Mouse (Mus musculus) ES-E14 (cell line): ENCODE results near the gene Ccdc110. TPM values are rescaled to one million over a fixed set of nuclear protein-coding genes. Genes with fewer than 3 reads are reported as not detected.

ENCODE experiments used
- DNase-seq: peaks from one replicate; pipeline ENCODE4 v3.0.0-alpha.2; 2013; ENCODE audit warnings: low read depth, low spot score
- H3K27ac ChIP-seq: 2 replicates; pipeline ENCODE4 v1.5.1; 2012; ENCODE audit warnings: low read depth, mild to moderate bottlenecking, low read length, moderate library complexity, mixed read lengths; ENCODE audit not compliant: poor library complexity, insufficient read depth, severe bottlenecking
- H3K36me3 ChIP-seq: 2 replicates; pipeline ENCODE4 v1.6.1; 2012; ENCODE audit warnings: mild to moderate bottlenecking, low read length, moderate library complexity, mixed read lengths; ENCODE audit not compliant: control insufficient read depth, poor library complexity, insufficient read depth, severe bottlenecking
- H3K4me1 ChIP-seq, 2 experiments: fragments of 150-350 bp in 1 of 2; sonication (generic) in 1 of 2; 2 replicates each; pipeline ENCODE4 v1.6.1; 2012; ENCODE audit warnings: low read length in 2 of 2, mild to moderate bottlenecking in 1 of 2, mixed read lengths in 1 of 2; ENCODE audit not compliant: control insufficient read depth in 2 of 2, insufficient read depth in 2 of 2, poor library complexity in 1 of 2
- H3K4me3 ChIP-seq, 2 experiments: fragments of 150-350 bp in 1 of 2; sonication (generic) in 1 of 2; 2 replicates each; pipeline ENCODE4 v1.5.1; 2012; ENCODE audit warnings: low read length in 2 of 2, low read depth in 1 of 2, mild to moderate bottlenecking in 1 of 2, mixed read lengths in 1 of 2; ENCODE audit not compliant: insufficient read depth in 1 of 2, poor library complexity in 1 of 2, severe bottlenecking in 1 of 2
- H3K9ac ChIP-seq: 2 replicates; pipeline ENCODE4 v1.6.1; 2012; ENCODE audit warnings: low read depth, mild to moderate bottlenecking, low read length, mixed read lengths; ENCODE audit not compliant: poor library complexity, insufficient read depth, severe bottlenecking
- H3K9me3 ChIP-seq: fragments of 150-350 bp; sonication (generic); 2 replicates; pipeline ENCODE4 v1.6.1; 2012; ENCODE audit warnings: low read depth, mild to moderate bottlenecking, low read length; ENCODE audit not compliant: control insufficient read depth, insufficient read depth
- CHD2 ChIP-seq: IDR thresholded peaks from 2 replicates; pipeline ENCODE4 v1.6.1; 2014; ENCODE audit warnings: mild to moderate bottlenecking, low read depth, low read length, inconsistent platforms
- HCFC1 ChIP-seq: IDR thresholded peaks from 2 replicates; pipeline ENCODE4 v1.6.1; 2012; ENCODE audit warnings: low read length, inconsistent platforms, borderline replicate concordance; ENCODE audit not compliant: insufficient read depth
- MAFK ChIP-seq: IDR thresholded peaks from 2 replicates; pipeline ENCODE4 v1.6.1; 2014; ENCODE audit warnings: mild to moderate bottlenecking, low read depth, low read length, inconsistent platforms; ENCODE audit not compliant: insufficient read depth
- ZC3H11A ChIP-seq: IDR thresholded peaks from 2 replicates; pipeline ENCODE4 v1.6.1; 2012; ENCODE audit warnings: low read depth, mild to moderate bottlenecking, inconsistent platforms, low read length, borderline replicate concordance
- ZNF384 ChIP-seq: IDR thresholded peaks from 2 replicates; pipeline ENCODE4 v1.6.1; 2012; ENCODE audit warnings: low read depth, low read length, inconsistent platforms
- in situ Hi-C, 2 experiments: fragments of 600-800 bp; cut with MboI; formaldehyde crosslinking; loops; one replicate each; pipeline ENCODE4 v1.15.1; 2025; ENCODE audit warnings: low sequenced_read_pairs in 2 of 2, inconsistent platforms in 1 of 2; ENCODE audit not compliant: unreplicated experiment in 2 of 2
- total RNA-seq: library from RNA; depleted of rRNA; stranded (reverse); fragments of 300-350 nt; gene quantifications from 2 replicates; pipeline ENCODE4 v1.2.3, GENCODE M21; 2012

The Ccdc110 gene
- total RNA-seq, 1 experiment, result not detected

DNA sequence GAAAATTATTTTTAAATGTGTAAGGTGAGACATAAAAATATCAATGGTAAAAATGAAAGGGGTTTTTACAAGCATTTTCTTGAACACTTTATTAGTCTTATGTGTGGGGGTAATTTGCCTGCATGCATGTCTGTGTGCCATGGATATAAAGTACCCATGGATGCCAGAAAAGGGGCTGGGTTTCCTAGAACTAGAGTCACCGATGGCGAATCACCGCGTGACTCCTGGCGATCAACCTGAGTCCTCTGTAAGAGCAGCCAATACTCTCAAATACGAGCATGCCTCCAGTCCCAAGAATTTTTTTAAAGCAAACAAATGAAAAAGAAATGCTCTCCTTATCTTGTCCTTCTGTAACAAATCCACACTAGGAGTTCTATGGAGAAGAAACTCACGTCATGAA, 12.3 kb upstream of the Ccdc110 start:
- no peak for DNase-seq
- H3K27ac ChIP-seq, result no peak overlapping the region
- no peaks in the 10 kb centered on the region for H3K36me3 ChIP-seq
- H3K4me1 ChIP-seq, result peaks cover 0 to 3% of the 10 kb centered on the region in 2 experiments; a peak in 1 of 4 replicates
- in situ Hi-C loops, result no loop called here
- H3K4me3 ChIP-seq, result no peak overlapping the region
- TF ChIP-seq ZC3H11A (no peak), HCFC1 (no peak), MAFK (no peak), CHD2 (no peak), ZNF384 (no peak)
- no peak overlapping the region for H3K9ac ChIP-seq
- H3K9me3 ChIP-seq, result no peaks in the 10 kb centered on the region

GRCm38 (mm10) chr8:45936986-45937385, 2.6 kb downstream of the Ccdc110 start:
- Histone ChIP-seq H3K9ac (no peak overlapping the region), H3K27ac (no peak overlapping the region), H3K4me1 (no peaks in the 10 kb centered on the region), H3K4me3 (no peak overlapping the region), H3K9me3 (no peaks in the 10 kb centered on the region), H3K36me3 (no peaks in the 10 kb centered on the region; the same call in 1 of the 2 replicates)
- in situ Hi-C loops, result loop anchor here (10.0 kb wide), 3 partner anchors 122 to 482 kb away; no protein-coding TSS in a partner anchor
- TF ChIP-seq ZNF384, result no peak
- no peak for TF ChIP-seq CHD2
- TF ChIP-seq ZC3H11A, result no peak
- TF ChIP-seq MAFK, result no peak
- TF ChIP-seq HCFC1, result no peak
- no peak for DNase-seq

- H3K9ac ChIP-seq, result no peak overlapping the region
- no peak overlapping the region for H3K27ac ChIP-seq
- in situ Hi-C loops, result no loop called here
- TF ChIP-seq ZC3H11A (no peak), HCFC1 (no peak), CHD2 (no peak), MAFK (no peak), ZNF384 (no peak)
- H3K9me3 ChIP-seq, result no peaks in the 10 kb centered on the region
- no peaks in the 10 kb centered on the region for H3K36me3 ChIP-seq
- no peak overlapping the region for H3K4me3 ChIP-seq
- H3K4me1 ChIP-seq, result no peaks in the 10 kb centered on the region
- DNase-seq, result no peak
Observed at GRCm38 (mm10) chr8:45946283-45946682, 11.9 kb downstream of the Ccdc110 start.

DNA sequence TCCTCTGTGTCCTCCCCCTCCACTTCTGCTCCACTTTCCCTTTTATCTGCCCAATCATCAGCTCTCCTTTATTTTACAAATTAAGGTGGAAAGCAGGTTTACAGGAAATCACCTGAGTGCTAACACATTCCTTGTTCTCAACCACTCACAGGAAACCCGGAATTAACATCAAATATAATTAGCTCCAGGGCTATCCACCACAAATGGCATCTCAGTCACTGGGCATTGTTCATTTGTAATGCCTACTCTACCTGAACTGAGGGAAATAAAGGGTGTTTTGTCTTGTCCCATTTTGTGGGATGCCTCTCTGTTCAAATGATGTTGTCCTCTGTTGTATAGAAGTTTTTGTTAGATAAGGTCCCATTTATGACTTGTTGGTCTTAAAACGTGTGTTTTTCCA, 16.2 kb downstream of the Ccdc110 start:
- no peaks in the 10 kb centered on the region for H3K4me1 ChIP-seq
- no peak overlapping the region for H3K27ac ChIP-seq
- in situ Hi-C loops, result no loop called here
- no peak overlapping the region for H3K9ac ChIP-seq
- no peaks in the 10 kb centered on the region for H3K36me3 ChIP-seq
- no peak overlapping the region for H3K4me3 ChIP-seq
- no peak for TF ChIP-seq ZC3H11A
- TF ChIP-seq HCFC1, result no peak
- TF ChIP-seq MAFK, result no peak
- TF ChIP-seq CHD2, result no peak
- TF ChIP-seq ZNF384, result no peak
- no peaks in the 10 kb centered on the region for H3K9me3 ChIP-seq
- no peak for DNase-seq

DNA sequence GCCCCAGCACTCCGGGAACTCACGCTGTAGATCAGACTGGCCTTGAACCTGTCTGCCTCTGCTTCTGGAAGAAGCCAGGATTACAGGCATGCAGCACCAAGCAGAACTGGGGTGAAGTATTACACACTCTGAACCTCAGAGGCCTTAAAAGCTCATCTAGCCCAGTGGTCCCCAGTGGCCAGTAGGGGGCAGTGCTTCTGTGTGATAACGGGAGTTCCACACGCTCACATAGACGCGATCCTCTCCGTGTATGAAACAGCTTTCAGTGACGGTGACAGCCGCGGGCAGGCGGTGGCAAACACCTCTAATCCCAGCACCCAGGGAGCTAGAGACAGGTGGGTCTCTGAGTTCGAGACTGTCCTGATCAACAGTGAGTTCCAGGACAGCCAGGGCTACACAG, 36.5 kb downstream of the Ccdc110 start:
- no peak overlapping the region for H3K4me3 ChIP-seq
- H3K9me3 ChIP-seq, result no peaks in the 10 kb centered on the region
- in situ Hi-C loops, result no loop called here
- H3K27ac ChIP-seq, result no peak overlapping the region
- TF ChIP-seq MAFK (no peak), ZC3H11A (no peak), HCFC1 (no peak)
- no peaks in the 10 kb centered on the region for H3K36me3 ChIP-seq
- no peak overlapping the region for H3K9ac ChIP-seq
- no peak for DNase-seq
- H3K4me1 ChIP-seq, result no peaks in the 10 kb centered on the region
